Mouse (Mus musculus): ENCODE measurements around the gene Yod1. TPM values are rescaled to one million over a fixed set of nuclear protein-coding genes. Genes with fewer than 3 reads are reported as not detected.
A peak's percentile ranks its signal among the peaks of the same experiment; 100 is the strongest.

Gene Yod1
- total RNA-seq (2021), result 1 to 10 TPM; 3.7 to 4.1 TPM
- long read RNA-seq, experiment 1, result 0 reads
- long read RNA-seq, experiment 2, partial matches to known transcripts, result 0 of 1 reads
- long read RNA-seq, experiment 2, other reads (novel, unspliced or antisense), result 1 of 1 reads

DNA sequence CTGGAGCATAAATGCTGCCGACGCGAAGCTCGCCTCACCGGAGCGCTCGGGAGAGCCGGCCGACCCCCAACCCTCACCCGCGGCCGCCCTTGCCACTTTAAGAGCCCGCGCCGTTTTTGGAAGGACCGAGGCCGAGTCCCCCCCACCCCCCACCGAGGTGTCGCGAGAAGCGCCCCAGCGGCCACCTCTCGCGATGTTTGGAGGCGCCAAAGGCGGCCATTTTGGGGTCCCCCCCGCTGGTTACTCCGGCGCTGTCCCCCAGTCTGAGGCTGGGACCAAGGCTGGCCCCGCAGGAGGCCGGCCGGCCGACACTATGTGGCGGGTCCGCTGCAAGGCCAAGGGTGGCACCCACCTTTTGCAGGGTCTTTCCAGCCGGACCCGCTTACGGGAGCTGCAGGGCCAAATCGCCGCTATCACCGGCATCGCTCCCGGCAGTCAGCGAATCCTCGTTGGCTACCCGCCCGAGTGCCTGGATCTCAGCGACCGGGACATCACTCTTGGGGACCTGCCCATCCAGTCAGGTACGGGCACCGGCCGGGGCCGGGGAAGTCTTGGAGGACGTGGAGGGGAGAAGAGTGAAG lies at the start of gene Yod1:
TSS of gene Yod1 (plus strand) at position 37 of the 581 bp plus-strand sequence.
- H3K27ac ChIP-seq, result peak within 1 kb of the TSS; percentile 92
- peak within 1 kb of the TSS; percentile 90 for H3K4me3 ChIP-seq
- DNase-seq, result peak; percentile 95
- TF ChIP-seq CTCF (IDR thresholded peaks at IDR 0.05), result no peak; the same call in 1 of the 2 replicates
- intact Hi-C loops (cut with DNase I), result loop anchor here (10.0 kb wide), 1 partner anchor 347 kb away; no protein-coding TSS in a partner anchor

GRCm38 (mm10) chr1:130678551-130678950 lies 38.6 kb upstream of the Yod1 start:
- Histone ChIP-seq H3K4me3 (no peak overlapping the region), H3K27ac (no peak overlapping the region)
- TF ChIP-seq CTCF (IDR thresholded peaks at IDR 0.05), result no peak
- intact Hi-C loops (cut with DNase I), result no loop called here
- no peak for DNase-seq

- intact Hi-C loops (cut with DNase I), result no loop called here
- DNase-seq, result no peak
- TF ChIP-seq CTCF (IDR thresholded peaks at IDR 0.05), result no peak
- Histone ChIP-seq H3K27ac (no peak overlapping the region), H3K4me3 (no peak overlapping the region)
These were observed 36.1 kb upstream of the Yod1 start for GRCm38 (mm10) chr1:130681075-130681474.

- no peak overlapping the region for H3K27ac ChIP-seq
- H3K4me3 ChIP-seq, result no peak overlapping the region
- no peak for TF ChIP-seq CTCF (IDR thresholded peaks at IDR 0.05)
- intact Hi-C loops (cut with DNase I), result no loop called here
- DNase-seq, result no peak
These were observed 35.3 kb upstream of the Yod1 start for GRCm38 (mm10) chr1:130681656-130682413.

GRCm38 (mm10) chr1:130683905-130684304 lies 33.2 kb upstream of the Yod1 start:
- Histone ChIP-seq H3K27ac (no peak overlapping the region), H3K4me3 (no peak overlapping the region)
- intact Hi-C loops (cut with DNase I), result no loop called here
- TF ChIP-seq CTCF (IDR thresholded peaks at IDR 0.05), result no peak
- DNase-seq, result no peak

- no peak overlapping the region for H3K4me3 ChIP-seq
- intact Hi-C loops (cut with DNase I), result loop anchor here (10.0 kb wide), 1 partner anchor 96 kb away; no protein-coding TSS in a partner anchor
These were observed 18.5 kb upstream of the Yod1 start for GRCm38 (mm10) chr1:130698601-130699000.

GRCm38 (mm10) chr1:130699937-130700633 lies 17.0 kb upstream of the Yod1 start:
- intact Hi-C loops (cut with DNase I), result loop anchor here (10.0 kb wide), 1 partner anchor 95 kb away; no protein-coding TSS in a partner anchor
- H3K4me3 ChIP-seq, result no peak overlapping the region
- TF ChIP-seq CTCF (IDR thresholded peaks at IDR 0.05), result no peak
- peak; percentile 48 for DNase-seq
- no peak overlapping the region for H3K27ac ChIP-seq

More at GRCm38 (mm10) chr1:130698601-130699000, 18.5 kb upstream of the Yod1 start:
- no peak for DNase-seq
- no peak for TF ChIP-seq CTCF (IDR thresholded peaks at IDR 0.05)
- H3K27ac ChIP-seq, result no peak overlapping the region

DNA sequence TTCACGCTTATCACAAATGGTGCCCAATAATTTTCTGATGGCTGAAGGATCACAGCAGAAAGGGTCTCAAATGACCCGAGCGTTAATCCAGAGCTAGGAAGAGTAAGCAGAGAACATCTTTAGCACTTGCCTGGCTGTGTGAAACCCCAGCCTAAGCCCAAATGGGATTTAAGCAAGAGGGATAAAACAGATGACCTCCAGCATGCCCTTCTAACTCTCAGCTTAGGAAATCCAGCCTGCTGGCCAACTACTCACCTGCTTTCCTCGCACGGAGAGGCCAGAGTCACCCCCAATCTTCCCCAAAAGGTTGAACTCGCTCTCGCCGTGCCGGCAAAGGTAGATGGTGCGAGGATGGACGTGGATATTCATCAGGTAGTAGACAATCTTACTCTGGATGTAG lies 15.2 kb upstream of the Yod1 start:
- DNase-seq, result no peak
- H3K4me3 ChIP-seq, result no peak overlapping the region
- TF ChIP-seq CTCF (IDR thresholded peaks at IDR 0.05), result no peak
- intact Hi-C loops (cut with DNase I), result no loop called here
- H3K27ac ChIP-seq, result no peak overlapping the region

- intact Hi-C loops (cut with DNase I), result no loop called here
- no peak for DNase-seq
- Histone ChIP-seq H3K4me3 (no peak overlapping the region), H3K27ac (no peak overlapping the region)
- TF ChIP-seq CTCF (IDR thresholded peaks at IDR 0.05), result no peak
These were observed 13.5 kb upstream of the Yod1 start for GRCm38 (mm10) chr1:130703613-130704012.

DNA sequence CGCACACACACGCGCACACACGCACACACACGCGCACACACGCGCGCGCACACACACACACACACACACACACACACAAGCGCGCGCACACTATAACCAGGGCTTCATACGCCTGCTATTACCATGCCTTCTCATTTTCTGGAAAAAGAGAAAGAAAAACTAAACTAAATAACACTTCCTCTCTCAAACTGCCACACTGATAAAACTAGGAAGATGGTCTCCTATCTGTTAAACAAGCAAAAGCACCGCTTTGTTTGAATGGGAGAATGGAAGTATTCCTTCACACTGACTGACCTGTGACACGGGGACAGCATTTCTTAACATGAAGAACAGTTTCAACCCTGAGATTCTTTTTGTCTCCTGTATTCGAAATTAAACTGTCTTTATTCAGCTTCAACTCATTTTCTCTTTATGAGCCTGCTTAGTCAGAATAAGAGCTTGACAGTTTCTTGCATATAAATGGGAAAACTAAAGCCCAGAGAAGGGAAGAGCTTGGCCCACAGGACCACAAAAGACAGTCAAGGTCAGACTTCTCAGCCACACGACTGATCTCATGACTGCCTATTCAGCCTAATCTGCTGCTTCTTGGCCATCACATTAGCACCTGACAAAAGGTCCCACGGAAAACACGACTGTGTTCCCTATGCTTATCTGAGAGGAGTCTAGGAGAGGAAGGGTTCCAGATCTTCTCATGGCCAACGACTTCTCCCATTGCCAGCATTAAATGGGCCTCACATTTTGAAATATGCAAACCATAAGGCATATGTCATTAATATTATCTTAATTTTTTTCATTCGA lies 6.6 kb upstream of the Yod1 start:
- Histone ChIP-seq H3K27ac (no peak overlapping the region), H3K4me3 (no peak overlapping the region)
- no peak for DNase-seq
- intact Hi-C loops (cut with DNase I), result loop anchor here (10.0 kb wide), 1 partner anchor 354 kb away; no protein-coding TSS in a partner anchor
- TF ChIP-seq CTCF (IDR thresholded peaks at IDR 0.05), result no peak

DNA sequence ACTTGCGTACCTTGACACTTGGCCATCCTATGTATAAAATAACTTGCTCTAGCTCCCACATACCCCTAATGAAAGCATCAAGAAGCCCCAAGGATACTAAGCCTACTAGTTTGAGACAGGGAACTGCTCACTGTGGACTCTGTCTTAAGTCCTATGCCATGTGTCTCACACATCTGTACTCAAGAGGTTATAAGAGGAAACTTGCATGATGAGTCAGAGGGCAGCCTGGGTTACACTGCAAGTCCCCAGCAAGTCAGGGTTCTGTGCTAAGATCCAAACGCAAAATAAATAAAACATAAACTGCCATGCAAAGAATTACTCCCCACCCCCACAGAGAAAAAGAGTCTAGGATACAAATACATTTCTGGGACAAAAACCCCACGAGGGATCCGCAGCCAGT lies 3.1 kb upstream of the Yod1 start:
- no peak overlapping the region for H3K4me3 ChIP-seq
- no peak for DNase-seq
- TF ChIP-seq CTCF (IDR thresholded peaks at IDR 0.05), result no peak
- intact Hi-C loops (cut with DNase I), result loop anchor here (10.0 kb wide), 1 partner anchor 351 kb away; no protein-coding TSS in a partner anchor
- H3K27ac ChIP-seq, result no peak overlapping the region
